Mouse (Mus musculus) liver, embryonic 11.5 days (tissue): ENCODE results near the gene Slco3a1. TPM values are rescaled to one million over a fixed set of nuclear protein-coding genes. Genes with fewer than 3 reads are reported as not detected.

Source experiments
- ATAC-seq: fragments of 200-750 bp; cut with Nextera tagmentation; replicated peaks from 2 replicates; pipeline ENCODE4 v1.8.0; 2017; ENCODE audit warnings: moderate number of reproducible peaks, mild to moderate bottlenecking, moderate TSS enrichment, moderate library complexity; ENCODE audit not compliant: low FRiP score
- DNase-seq: peaks from one replicate; pipeline ENCODE4 v3.0.0-alpha.2; 2017; ENCODE audit warnings: low spot score
- H3K27ac ChIP-seq: fragments of 300-500 bp; sonication (generic); 2 replicates; pipeline ENCODE4 v1.5.1; 2014; ENCODE audit warnings: mild to moderate bottlenecking, low read depth, low read length, control low read depth
- H3K27me3 ChIP-seq: fragments of 300-500 bp; sonication (generic); replicated peaks from 2 replicates; pipeline ENCODE4 v1.6.1; 2014; ENCODE audit warnings: low read length, mixed read lengths; ENCODE audit not compliant: control insufficient read depth, insufficient read depth
- H3K36me3 ChIP-seq: fragments of 300-500 bp; sonication (generic); 2 replicates; pipeline ENCODE4 v1.6.1; 2014; ENCODE audit warnings: mild to moderate bottlenecking, low read length, moderate library complexity, mixed read lengths; ENCODE audit not compliant: control insufficient read depth, insufficient read depth
- H3K4me1 ChIP-seq: fragments of 300-500 bp; sonication (generic); replicated peaks from 2 replicates; pipeline ENCODE4 v1.6.1; 2014; ENCODE audit warnings: low read length, mixed read lengths; ENCODE audit not compliant: control insufficient read depth, insufficient read depth
- H3K4me2 ChIP-seq: fragments of 300-500 bp; sonication (generic); 2 replicates; pipeline ENCODE4 v1.6.1; 2014; ENCODE audit warnings: mild to moderate bottlenecking, control low read depth, moderate library complexity
- H3K4me3 ChIP-seq: fragments of 300-500 bp; sonication (generic); 2 replicates; pipeline ENCODE4 v1.5.1; 2014; ENCODE audit warnings: low read depth, low read length, control low read depth
- H3K9ac ChIP-seq: fragments of 300-500 bp; sonication (generic); 2 replicates; pipeline ENCODE4 v1.6.1; 2014; ENCODE audit warnings: low read depth, low read length, control low read depth
- H3K9me3 ChIP-seq: fragments of 300-500 bp; sonication (generic); 2 replicates; pipeline ENCODE4 v1.6.1; 2016; ENCODE audit warnings: low read length, inconsistent platforms, mixed read lengths; ENCODE audit not compliant: control insufficient read depth
- WGBS: fragments of 180-500 bp; shearing (Covaris S2); extraction: QIAGEN DNeasy Blood & Tissue Kit; methylation state at CpG from one replicate; pipeline ENCODE4 v1.1.7; 2014; 5-methylcytosine and 5-hydroxymethylcytosine counted together
- polyA plus RNA-seq: library from polyadenylated mRNA; unstranded; fragments of >200 nt; fragmentation: Nextera tagmentation; extraction: Ambion mirVana; gene quantifications from 2 replicates; pipeline ENCODE4 v1.2.1, GENCODE M21; 2014

Gene Slco3a1
- polyA plus RNA-seq, 1 experiment from 2014 or later, result 2.7 TPM

- ATAC-seq (no peak), DNase-seq (no peak)
- H3K9ac ChIP-seq, result no peak overlapping the region
- no peaks in the 10 kb centered on the region for H3K36me3 ChIP-seq
- H3K4me3 ChIP-seq, result no peak overlapping the region
- no peak overlapping the region for H3K27ac ChIP-seq
- no peaks in the 10 kb centered on the region for H3K27me3 ChIP-seq
- 77% methylated on average over 14 of the region's 14 CpGs for WGBS
- no peak overlapping the region for H3K4me2 ChIP-seq
- no peaks in the 10 kb centered on the region for H3K9me3 ChIP-seq
- H3K4me1 ChIP-seq, result no peaks in the 10 kb centered on the region
These were observed 250.8 kb downstream of the Slco3a1 start for GRCm38 (mm10) chr7:74303611-74304300.

GRCm38 (mm10) chr7:74303081-74303480 lies 251.5 kb downstream of the Slco3a1 start:
- H3K9ac ChIP-seq, result no peak overlapping the region
- no peaks in the 10 kb centered on the region for H3K9me3 ChIP-seq
- DNase-seq (no peak), ATAC-seq (no peak)
- H3K36me3 ChIP-seq, result no peaks in the 10 kb centered on the region
- no peak overlapping the region for H3K4me2 ChIP-seq
- H3K27ac ChIP-seq, result no peak overlapping the region
- H3K27me3 ChIP-seq, result no peaks in the 10 kb centered on the region
- H3K4me3 ChIP-seq, result no peak overlapping the region
- 70% methylated on average over 5 of the region's 5 CpGs for WGBS
- no peaks in the 10 kb centered on the region for H3K4me1 ChIP-seq

- Histone ChIP-seq H3K4me3 (no peak overlapping the region), H3K4me2 (no peak overlapping the region), H3K9ac (no peak overlapping the region), H3K27ac (no peak overlapping the region), H3K9me3 (no peaks in the 10 kb centered on the region), H3K4me1 (no peaks in the 10 kb centered on the region), H3K36me3 (no peaks in the 10 kb centered on the region), H3K27me3 (no peaks in the 10 kb centered on the region)
- DNase-seq, result no peak
- WGBS, result 80% methylated on average over 4 of the region's 4 CpGs
- no peak for ATAC-seq
These were observed 268.0 kb downstream of the Slco3a1 start for GRCm38 (mm10) chr7:74286531-74286930.

GRCm38 (mm10) chr7:74280371-74280770 lies 274.2 kb downstream of the Slco3a1 start:
- H3K36me3 ChIP-seq, result no peaks in the 10 kb centered on the region
- WGBS, result 86% methylated on average over 2 of the region's 2 CpGs
- DNase-seq (no peak), ATAC-seq (no peak)
- no peak overlapping the region for H3K9ac ChIP-seq
- no peaks in the 10 kb centered on the region for H3K27me3 ChIP-seq
- H3K4me1 ChIP-seq, result no peaks in the 10 kb centered on the region
- no peaks in the 10 kb centered on the region for H3K9me3 ChIP-seq
- H3K4me3 ChIP-seq, result no peak overlapping the region
- H3K4me2 ChIP-seq, result no peak overlapping the region
- no peak overlapping the region for H3K27ac ChIP-seq

- WGBS, result 87% methylated on average over 3 of the region's 3 CpGs
- Histone ChIP-seq H3K9me3 (no peaks in the 10 kb centered on the region), H3K27me3 (no peaks in the 10 kb centered on the region)
These were observed 275.2 kb downstream of the Slco3a1 start for GRCm38 (mm10) chr7:74279356-74279755.

GRCm38 (mm10) chr7:74270089-74270394 lies 284.5 kb downstream of the Slco3a1 start:
- DNase-seq, result no peak
- Histone ChIP-seq H3K4me1 (no peaks in the 10 kb centered on the region), H3K9me3 (no peaks in the 10 kb centered on the region), H3K4me2 (no peak overlapping the region), H3K27ac (no peak overlapping the region), H3K9ac (no peak overlapping the region), H3K36me3 (no peaks in the 10 kb centered on the region), H3K27me3 (no peaks in the 10 kb centered on the region), H3K4me3 (no peak overlapping the region)
- no peak for ATAC-seq
- WGBS, result 66% methylated on average over 1 of the region's 1 CpGs

More at GRCm38 (mm10) chr7:74279356-74279755, 275.2 kb downstream of the Slco3a1 start:
- no peaks in the 10 kb centered on the region for H3K36me3 ChIP-seq
- H3K9ac ChIP-seq, result no peak overlapping the region
- no peak overlapping the region for H3K4me3 ChIP-seq
- no peak overlapping the region for H3K4me2 ChIP-seq
- H3K4me1 ChIP-seq, result no peaks in the 10 kb centered on the region
- ATAC-seq, result no peak
- H3K27ac ChIP-seq, result no peak overlapping the region
- no peak for DNase-seq

- Histone ChIP-seq H3K4me3 (no peak overlapping the region), H3K4me1 (no peaks in the 10 kb centered on the region), H3K27ac (no peak overlapping the region), H3K9ac (no peak overlapping the region), H3K4me2 (no peak overlapping the region), H3K27me3 (no peaks in the 10 kb centered on the region), H3K36me3 (no peaks in the 10 kb centered on the region), H3K9me3 (no peaks in the 10 kb centered on the region)
- 81% methylated on average over 11 of the region's 11 CpGs for WGBS
- ATAC-seq (no peak), DNase-seq (no peak)
These were observed 285.1 kb downstream of the Slco3a1 start for GRCm38 (mm10) chr7:74269283-74270088.

GRCm38 (mm10) chr7:74266511-74267168 lies 287.9 kb downstream of the Slco3a1 start:
- Histone ChIP-seq H3K27me3 (no peaks in the 10 kb centered on the region), H3K9me3 (no peaks in the 10 kb centered on the region), H3K4me2 (no peak overlapping the region), H3K4me3 (no peak overlapping the region), H3K4me1 (no peaks in the 10 kb centered on the region), H3K27ac (no peak overlapping the region), H3K36me3 (no peaks in the 10 kb centered on the region), H3K9ac (no peak overlapping the region)
- ATAC-seq (no peak), DNase-seq (no peak)
- 81% methylated on average over 2 of the region's 2 CpGs for WGBS
